Mouse (Mus musculus): ENCODE measurements around the gene Pex11a. TPM values are rescaled to one million over a fixed set of nuclear protein-coding genes. Genes with fewer than 3 reads are reported as not detected.

The Pex11a gene
- 41.6 TPM for polyA plus RNA-seq (2014; fragmentation: Illumina TruSeq; extraction: RNeasy Lipid Tissue Mini Kit (QIAGEN cat#74804); ENCODE audit: low read depth, low replicate concordance)

DNA sequence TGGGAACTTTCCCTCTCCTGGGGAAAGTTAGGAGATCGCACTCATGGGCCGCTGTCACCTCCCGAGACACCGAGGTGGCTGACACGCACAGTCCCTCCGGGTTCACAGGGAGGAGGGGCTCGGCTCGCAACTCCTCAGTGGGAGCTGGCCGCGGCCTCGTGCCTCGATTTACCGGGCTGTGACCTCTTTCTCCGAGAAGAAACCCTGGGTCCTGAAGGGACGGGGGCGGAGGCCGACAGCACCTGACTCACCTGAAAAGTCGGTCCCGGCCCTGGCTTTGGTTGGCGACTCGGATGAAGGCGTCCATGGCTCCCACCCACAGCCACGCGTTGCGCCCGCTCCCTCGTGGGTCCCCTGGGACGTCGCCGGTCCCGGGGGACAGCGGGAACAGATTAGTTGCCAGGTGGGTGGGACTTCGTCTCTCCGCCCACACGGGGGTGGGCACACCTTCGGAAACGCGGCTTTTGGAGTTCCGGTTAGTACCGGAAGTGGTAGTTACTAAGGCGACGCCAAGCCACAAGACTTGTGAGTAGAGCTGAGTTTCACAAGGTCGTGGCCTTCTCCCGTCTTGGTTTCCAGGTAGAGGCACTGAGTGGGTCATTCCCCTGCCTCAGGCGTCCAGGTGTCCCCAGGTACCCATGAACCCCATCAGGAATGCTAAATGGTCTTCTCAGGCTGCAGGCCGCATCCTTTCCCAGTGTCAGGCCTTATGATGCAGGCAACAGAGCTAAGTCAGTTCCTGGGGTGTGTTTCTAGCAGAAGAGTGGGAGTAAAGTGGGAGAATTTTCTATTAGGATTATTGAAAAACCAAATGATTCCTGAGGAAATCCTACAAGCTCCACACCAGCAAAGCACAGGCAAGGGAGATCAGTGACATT is at the start of gene Pex11a, which contains the start of gene Wdr93:
Gene Pex11a, minus strand, starts transcription at position 473 of the 878 bp plus-strand sequence.
Gene Wdr93, plus strand, starts transcription at position 505 of the 878 bp plus-strand sequence.

DNA sequence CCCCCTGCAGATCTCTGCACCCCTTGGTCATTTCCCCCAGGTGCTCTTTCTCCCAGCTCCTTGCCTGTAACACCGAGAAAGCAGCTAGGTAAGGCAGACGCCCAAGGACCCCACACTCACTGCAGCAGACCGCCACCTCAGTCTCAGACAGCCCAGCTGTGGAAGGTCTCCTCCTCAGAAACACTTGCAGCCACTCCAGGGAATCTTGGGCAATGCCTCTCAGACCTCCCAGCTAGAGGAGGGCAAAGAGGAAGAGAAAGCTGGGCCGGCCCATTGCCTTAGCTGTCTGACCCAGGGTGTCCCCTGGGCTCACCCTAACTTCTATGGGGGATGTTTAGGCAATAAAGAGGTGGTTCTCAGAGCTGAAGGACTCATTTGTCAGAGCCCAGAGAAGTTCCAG is 10.3 kb downstream of the Pex11a start, which contains the start of gene Plin1:
Gene Plin1, minus strand, starts transcription at position 282 of the 400 bp plus-strand sequence.

DNA sequence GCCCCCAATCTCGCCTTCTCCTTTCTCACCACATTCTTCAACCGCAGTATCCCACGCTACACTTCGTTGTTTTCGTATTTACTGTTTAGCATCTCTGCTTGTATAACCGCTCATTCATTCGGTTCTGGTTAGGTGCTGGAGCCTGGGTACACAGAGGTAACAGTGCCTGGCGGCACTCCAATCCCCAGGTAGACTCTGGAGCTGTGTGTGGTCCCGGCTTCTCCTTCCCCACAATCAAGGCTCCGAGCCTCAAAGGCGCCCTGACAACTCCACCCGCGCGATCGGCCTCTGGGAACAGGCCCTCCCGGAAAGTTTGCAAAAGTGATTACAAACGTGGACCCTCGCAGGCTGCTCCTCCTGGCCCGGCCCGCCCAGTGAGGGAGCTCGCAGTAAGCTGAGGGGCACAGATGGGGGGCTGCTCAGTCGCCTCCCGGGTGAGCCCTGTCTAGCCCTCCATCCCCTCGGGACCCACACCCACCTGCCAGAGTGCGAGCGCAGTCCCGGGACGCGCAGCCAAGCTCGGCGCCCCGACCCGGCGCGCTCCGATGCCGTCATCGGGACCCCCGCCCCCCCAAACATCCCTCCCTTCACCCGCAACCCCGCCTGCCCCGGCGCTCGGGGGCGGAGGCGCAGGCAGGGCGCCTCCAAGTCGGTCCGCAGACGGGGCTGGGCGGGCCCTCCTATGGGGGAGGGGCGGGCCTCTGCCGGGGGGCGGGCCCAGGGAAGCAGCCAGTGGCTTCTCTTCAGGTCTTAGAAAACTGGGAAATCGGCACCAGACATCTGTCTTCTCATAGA is 27.5 kb downstream of the Pex11a start, which contains the start of gene Kif7:
Gene Kif7, minus strand, starts transcription at position 534 of the 795 bp plus-strand sequence.

Other genes starting within 250 kb of the Pex11a start
- 183 TPM for gene Rhcg, start 125.5 kb downstream of the Pex11a start, polyA plus RNA-seq (2014; fragmentation: Illumina TruSeq; extraction: RNeasy Lipid Tissue Mini Kit (QIAGEN cat#74804); ENCODE audit: low read depth, low replicate concordance)
- 0.32 TPM for gene Ticrr, start 82.9 kb downstream of the Pex11a start, polyA plus RNA-seq (2014; fragmentation: Illumina TruSeq; extraction: RNeasy Lipid Tissue Mini Kit (QIAGEN cat#74804); ENCODE audit: low read depth, low replicate concordance)
- 2.1 TPM for gene Kif7, start 27.4 kb downstream of the Pex11a start, polyA plus RNA-seq (2014; fragmentation: Illumina TruSeq; extraction: RNeasy Lipid Tissue Mini Kit (QIAGEN cat#74804); ENCODE audit: low read depth, low replicate concordance)
- 618 TPM for gene Plin1, start 10.2 kb downstream of the Pex11a start, polyA plus RNA-seq (2014; fragmentation: Illumina TruSeq; extraction: RNeasy Lipid Tissue Mini Kit (QIAGEN cat#74804); ENCODE audit: low read depth, low replicate concordance)
- gene Wdr93, start within 50 bp of the Pex11a start, polyA plus RNA-seq (2014; fragmentation: Illumina TruSeq; extraction: RNeasy Lipid Tissue Mini Kit (QIAGEN cat#74804); ENCODE audit: low read depth, low replicate concordance) = 3.9 TPM
- gene Mesp1, start 50.7 kb upstream of the Pex11a start, polyA plus RNA-seq (2014; fragmentation: Illumina TruSeq; extraction: RNeasy Lipid Tissue Mini Kit (QIAGEN cat#74804); ENCODE audit: low read depth, low replicate concordance) = 1.6 TPM
- gene Mesp2, start 67.6 kb upstream of the Pex11a start, polyA plus RNA-seq (2014; fragmentation: Illumina TruSeq; extraction: RNeasy Lipid Tissue Mini Kit (QIAGEN cat#74804); ENCODE audit: low read depth, low replicate concordance) = 1.1 TPM
- gene Anpep, start 117.9 kb upstream of the Pex11a start, polyA plus RNA-seq (2014; fragmentation: Illumina TruSeq; extraction: RNeasy Lipid Tissue Mini Kit (QIAGEN cat#74804); ENCODE audit: low read depth, low replicate concordance) = 17.7 TPM
- 12.7 TPM for gene Ap3s2, start 177.5 kb upstream of the Pex11a start, polyA plus RNA-seq (2014; fragmentation: Illumina TruSeq; extraction: RNeasy Lipid Tissue Mini Kit (QIAGEN cat#74804); ENCODE audit: low read depth, low replicate concordance)
- 18.0 TPM for gene Arpin, start 192.2 kb upstream of the Pex11a start, polyA plus RNA-seq (2014; fragmentation: Illumina TruSeq; extraction: RNeasy Lipid Tissue Mini Kit (QIAGEN cat#74804); ENCODE audit: low read depth, low replicate concordance)

Measured in adipose tissue, adult 10 weeks (tissue).